Mouse (Mus musculus): ENCODE results near the gene Elp5.
"Not testable (repeated sequence)": the region's sequence is repeated elsewhere in the genome, so short reads cannot be mapped to it uniquely, and the experiment has no call there.

Gene Elp5

GRCm38 (mm10) chr11:69933066-69933465 is 49.3 kb downstream of the Elp5 start:
- no peak for DNase-seq

- DNase-seq: no peak
Observed at GRCm38 (mm10) chr11:69932254-69932653, 50.1 kb downstream of the Elp5 start.

DNA sequence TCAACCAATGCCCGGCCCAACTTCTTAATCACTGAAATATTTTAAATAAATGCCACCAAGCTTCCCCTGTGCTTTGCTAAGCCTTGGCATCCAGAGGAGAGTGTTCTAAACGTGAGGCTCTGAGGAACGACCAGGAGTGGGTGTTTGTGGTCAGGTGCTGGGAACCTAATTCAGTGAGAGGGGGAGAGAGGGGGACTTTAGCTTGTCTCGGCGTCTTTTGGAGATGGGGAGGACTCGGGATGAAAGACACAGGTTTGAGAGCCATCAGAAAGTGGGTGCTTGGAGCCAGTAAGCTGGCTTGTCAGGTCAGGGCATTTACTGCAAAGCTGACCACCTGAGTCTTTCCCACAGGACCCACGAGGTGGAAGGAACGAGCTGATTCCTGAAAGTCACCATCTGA is 50.5 kb downstream of the Elp5 start:
- no peak for DNase-seq

DNA sequence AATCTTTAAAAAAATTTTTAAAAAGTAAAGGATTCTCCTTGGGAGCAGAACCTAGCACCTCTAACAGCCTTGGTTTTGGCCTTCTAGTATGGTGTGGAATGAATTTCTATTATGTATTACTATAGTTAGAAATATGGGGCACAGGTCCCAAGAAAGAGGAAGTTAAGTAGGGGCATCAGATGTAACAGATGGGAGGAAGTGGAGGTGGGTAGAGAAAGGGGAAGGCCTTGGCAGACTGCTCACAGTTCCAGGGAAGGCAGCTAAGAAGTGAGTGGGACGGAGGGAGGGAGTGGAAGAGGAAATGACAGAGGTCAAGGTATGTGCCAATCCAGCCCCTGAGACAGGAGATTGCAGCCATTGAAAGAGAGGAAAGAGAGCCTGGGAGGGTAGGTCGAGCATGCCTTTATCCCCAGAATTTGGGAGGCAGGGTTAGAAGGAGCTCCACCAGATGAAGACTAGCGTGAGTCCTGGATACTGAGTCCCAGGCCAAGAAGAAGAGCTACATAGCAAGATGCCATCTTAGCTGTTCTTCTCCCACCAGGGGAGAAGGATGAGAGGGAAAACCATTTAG is 51.3 kb downstream of the Elp5 start:
- DNase-seq: no peak

DNA sequence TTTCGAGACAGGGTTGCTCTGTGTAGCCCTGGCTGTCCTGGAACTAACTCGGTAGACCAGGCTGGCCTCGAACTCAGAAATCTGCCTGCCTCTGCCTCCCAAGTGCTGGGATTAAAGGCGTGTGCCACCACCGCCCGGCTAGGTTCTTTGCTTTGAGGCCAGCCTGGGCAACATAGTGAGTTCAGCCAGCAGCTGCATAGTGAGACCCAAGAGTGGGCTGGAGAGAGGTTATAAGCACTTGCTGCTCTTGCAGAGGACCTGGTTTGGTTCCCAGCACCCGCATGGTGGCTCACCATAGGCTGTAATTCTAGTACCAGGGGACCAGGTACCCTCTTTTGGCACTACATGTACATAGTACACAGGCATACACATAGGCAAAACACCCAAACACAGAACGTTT is 52.1 kb downstream of the Elp5 start:
- not testable (repeated sequence) for DNase-seq

GRCm38 (mm10) chr11:69929712-69930111 is 52.6 kb downstream of the Elp5 start:
- DNase-seq: no peak

DNA sequence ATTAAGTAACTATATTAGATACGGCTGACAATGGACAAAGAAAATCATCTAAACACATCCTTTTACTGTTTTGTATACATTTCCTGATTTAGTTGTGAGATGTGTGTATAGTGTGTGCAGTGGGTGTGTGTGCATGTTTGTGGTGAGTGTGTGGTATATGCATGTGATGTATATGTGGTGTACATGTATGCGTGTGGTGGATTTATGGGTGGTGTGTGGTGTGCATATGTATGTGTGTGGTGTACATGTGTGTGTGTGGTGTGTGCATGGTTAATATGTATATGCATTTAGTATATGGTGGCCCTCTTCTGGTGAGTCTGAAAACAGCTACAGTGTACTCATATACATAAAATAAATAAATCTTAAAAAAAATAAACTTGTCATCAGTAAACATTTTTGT is 54.8 kb downstream of the Elp5 start:
- DNase-seq: no peak

DNA sequence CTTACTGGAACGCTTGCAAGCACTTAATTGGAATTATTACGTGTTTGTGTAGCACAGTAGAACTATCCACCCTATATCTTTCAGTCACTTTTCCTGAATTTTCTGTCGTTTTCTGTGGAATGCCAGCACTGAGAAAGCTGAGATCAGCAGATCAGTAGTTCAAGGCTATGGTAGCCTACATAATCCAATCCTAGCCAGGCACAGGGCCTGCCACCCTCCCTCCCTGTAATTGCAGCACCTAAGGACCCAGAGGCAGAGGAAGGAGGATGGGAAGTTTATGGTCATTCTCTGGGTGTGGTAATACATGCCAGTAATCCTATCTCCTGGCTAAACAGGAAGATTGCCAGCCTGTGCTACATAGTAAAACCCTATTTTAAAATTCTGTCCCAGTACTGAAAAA is 59.5 kb downstream of the Elp5 start:
- no peak for DNase-seq

DNA sequence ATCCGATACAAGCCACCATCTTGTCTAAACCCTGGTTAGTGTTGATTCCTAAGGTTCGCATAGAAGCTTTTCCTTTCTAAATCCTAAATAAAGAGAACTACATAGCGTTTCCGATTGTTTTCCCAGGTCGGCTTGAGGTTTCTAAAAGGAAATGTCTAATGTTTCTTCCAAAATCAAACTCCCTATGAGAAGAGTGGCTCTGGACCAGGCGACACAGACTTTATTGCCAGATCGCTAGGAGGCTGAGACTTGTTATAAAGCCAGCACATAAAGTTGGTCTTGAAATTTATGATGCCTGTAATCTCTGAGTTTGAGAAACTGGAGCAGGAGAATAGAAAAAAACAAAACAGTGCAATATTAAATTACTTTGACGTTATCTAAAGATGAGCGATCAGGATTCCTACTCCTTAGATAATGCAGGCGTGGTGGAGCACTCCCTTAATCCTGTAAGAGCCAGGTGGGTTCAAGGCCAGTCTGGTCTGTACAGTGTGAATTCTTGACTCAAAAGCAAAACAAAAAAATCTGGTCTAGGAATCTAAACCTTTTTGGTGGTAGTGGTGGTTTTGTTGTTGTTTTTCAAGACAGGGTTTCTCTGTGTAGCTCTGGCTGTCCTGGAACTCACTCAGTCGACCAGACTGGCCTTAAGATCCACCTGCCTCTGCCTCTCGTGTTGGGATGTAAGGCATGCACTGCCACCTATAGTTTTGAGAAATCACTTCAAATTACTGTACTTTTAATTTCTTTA is 60.1 kb downstream of the Elp5 start:
- DNase-seq: peak in 1 of 2 experiments; percentile 40

- peak; percentile 100 for DNase-seq
Observed at GRCm38 (mm10) chr11:69921114-69922011, 61.0 kb downstream of the Elp5 start, which contains the start of gene Eif5a. Gene Eif5a (minus strand): TSS chr11:69921958.

DNA sequence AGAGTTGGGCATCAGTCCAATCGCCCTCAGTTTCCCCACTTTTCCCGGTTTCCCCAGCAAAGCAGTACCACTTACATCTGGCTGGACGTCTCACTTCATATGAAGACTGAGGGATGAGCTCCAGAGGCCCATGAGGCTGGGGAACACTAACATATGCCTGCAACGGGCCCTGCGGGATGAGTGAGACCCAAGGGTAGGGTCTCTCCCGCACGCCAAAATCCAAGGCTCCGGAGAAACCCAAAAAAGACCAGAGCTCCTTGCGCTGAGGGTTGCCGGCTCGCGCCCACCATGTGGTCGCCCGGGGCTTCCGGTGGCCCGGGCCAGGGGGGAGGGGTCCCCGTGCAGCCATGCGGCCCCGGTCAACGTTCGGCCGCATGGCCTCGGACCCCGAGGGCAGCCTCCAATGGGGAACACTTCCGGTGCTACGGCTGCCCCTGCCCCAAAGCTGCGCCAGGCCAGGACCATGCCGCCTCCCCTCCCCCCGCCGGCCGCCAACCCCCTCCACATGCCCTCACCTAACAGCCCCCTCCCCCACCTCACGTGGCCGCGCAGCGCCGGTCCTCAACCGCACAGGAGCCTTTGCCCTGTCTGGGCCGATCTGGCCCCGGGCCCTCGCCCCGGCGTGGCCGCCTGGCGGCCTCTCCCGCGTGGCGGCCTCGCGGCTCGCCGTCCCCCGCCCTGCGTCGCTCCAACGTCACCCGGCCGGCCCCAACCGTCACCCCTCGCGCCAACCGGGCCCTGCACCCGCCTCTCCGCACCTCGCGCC is 61.9 kb downstream of the Elp5 start:
- peak; percentile 64 to 80 for DNase-seq

GRCm38 (mm10) chr11:69919661-69920265 is 62.6 kb downstream of the Elp5 start:
- DNase-seq: peak; percentile 81 to 90

DNA sequence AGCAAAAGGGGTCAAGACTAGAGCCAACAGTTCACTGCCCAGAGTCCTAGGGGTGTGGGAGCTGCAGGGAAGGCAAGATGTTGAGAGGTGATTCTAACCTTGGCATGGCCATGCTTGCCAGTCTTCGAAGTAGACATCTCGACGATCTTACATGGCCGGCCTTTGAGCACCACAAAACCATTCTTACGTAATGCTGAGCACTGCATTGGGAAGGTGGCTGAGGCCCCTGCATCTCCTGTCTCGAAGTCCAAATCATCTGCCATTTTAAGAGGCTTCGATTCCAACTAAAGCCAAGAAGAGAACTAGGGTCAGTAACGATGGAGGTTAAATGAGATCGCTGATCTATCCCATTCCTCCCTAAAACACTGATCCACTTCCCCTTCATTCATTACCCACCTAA is 63.3 kb downstream of the Elp5 start:
- DNase-seq: no peak

Data from kidney, postnatal 4 days (tissue).